Mouse (Mus musculus): ENCODE measurements around the gene Amn1.

DNA sequence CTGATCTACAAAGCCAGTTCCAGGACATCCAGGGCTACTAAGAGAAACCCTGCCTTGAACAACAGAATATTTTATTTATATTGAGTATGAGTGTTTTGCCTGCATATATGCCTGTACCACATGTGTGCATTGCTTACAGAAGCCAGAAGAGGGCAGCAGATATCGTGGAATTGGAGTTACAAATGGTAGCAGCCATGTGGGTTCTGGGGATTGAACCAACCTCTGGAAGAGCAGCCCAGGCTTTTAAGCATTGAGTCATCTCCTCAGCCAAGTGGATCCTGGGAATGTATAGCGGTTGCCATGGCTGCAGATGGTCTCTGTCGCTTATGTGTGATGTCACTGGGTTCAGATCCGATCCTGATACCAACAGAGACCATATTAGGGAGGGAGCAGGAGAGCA is 61.8 kb downstream of the Amn1 start:
- TF ChIP-seq CTCF (IDR thresholded peaks at IDR 0.05; ENCODE audit: control insufficient read depth, insufficient read depth, insufficient read length) = no peak
- no peak for TF ChIP-seq USF1 (IDR thresholded peaks at IDR 0.05; ENCODE audit: low read depth)
- TF ChIP-seq MAX (IDR thresholded peaks at IDR 0.05) = peak; percentile 61
- no peak for TF ChIP-seq CEBPB (IDR thresholded peaks at IDR 0.05; ENCODE audit: low read depth)

All from C2C12 (cell line).